Mouse (Mus musculus): Measurements from ENCODE around the gene Trim25.
A peak's percentile ranks its signal among the peaks of the same experiment; 100 is the strongest.
"Not testable (repeated sequence)": the region's sequence is repeated elsewhere in the genome, so short reads cannot be mapped to it uniquely, and the experiment has no call there.

The Trim25 gene

DNA sequence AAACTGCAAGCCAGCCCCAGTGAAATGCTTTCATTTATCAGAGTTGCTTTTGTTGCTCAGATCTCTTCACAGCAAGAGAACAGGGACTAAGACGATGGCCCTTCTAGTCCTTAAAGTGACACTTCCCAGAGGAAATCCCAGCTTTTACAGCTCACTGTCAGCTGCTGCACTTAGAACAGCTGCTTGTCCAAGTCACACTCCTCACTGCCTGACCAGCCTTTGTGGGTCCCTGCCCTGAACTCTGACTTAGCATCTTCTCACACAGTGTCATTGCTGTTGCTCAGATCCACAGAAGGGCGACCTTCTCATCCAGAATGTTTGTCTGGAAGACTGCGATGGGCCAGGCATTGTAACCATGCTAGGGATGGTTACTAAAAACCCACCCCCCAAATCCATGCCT lies 26.4 kb downstream of the Trim25 start:
- no peak for DNase-seq

DNA sequence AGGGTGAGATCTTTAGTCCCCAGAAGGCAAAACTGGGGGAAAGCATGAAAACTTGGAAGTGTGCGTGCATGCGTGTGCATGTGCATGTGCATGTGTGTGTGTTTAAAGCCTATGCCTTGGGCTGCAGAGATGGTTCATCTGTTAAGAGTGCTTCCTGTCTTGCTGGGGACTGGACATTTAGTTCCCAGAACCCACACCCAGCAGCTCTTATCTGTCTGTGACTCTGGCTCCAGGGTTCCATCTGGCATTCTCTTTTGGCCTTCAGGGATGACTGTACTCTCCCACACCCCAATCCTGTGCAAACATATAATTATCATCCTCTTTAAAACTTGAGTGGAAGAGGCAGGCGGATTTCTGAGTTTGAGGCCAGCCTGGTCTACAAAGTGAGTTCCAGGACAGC lies 26.9 kb downstream of the Trim25 start:
- DNase-seq, result no peak

DNA sequence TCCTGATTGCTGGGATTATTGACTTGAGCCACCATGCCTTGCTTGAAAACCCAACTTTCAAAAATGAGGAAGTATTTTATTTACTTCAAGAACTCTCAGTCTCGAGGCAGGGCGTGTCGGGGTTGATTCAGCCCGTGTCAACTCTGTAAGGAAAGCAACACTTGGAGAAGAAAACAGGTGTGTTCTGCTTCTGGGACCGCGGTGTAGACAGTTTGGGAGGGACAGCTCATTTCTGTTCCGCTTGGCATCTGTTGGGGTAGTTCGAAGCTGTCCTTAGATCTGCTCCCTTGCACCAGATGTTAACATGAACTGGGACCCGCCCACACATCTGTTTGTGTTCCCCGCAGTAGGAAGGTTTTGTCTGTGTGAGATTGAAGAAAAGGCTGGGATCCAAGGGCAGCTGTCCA lies 28.8 kb downstream of the Trim25 start:
- DNase-seq, result no peak

DNA sequence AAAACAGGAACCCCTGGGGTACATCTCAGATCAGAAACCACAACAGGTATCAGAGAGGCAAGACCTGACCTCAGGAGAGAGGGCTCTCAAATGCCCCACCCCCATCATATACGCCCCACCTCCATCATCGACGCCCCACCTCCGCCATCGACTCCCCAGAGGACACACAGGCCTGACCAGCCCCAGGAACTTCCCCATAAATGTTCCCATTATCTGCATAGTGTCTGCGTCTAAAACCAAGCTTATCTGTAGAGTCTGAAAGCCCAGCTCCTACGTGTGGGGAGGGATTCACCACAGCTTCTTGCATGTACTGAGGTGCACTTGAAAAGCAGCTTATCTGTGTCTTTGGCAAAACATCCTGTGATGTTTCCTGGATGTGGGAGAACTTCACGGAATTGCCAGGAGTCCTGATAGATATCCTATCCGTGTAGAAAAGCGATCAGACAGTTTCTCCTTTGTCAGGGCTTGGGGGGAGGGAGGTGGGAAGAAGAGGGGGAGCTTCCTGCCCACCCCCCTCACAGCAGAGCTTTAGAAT lies 29.8 kb downstream of the Trim25 start:
- DNase-seq, result no peak

DNA sequence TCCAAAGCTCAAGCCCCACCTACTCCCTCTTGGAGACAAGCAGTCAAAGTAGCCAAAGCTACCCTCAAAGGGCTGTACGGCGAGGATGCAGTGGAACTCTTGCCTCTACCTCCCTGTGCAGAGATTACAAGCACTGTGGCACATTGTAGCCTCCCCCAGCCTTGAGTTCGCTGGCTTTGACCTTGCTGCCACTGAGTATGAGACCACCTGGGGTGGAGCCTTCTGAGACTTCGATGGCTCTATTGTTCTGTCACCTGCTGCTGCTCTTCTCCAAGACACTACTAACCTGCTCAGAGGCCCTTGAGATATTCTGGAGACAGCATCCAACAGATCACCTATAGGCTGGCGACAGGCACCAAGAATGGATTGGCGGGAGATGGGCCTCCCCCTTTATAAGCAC lies 31.4 kb downstream of the Trim25 start:
- no peak for DNase-seq

DNA sequence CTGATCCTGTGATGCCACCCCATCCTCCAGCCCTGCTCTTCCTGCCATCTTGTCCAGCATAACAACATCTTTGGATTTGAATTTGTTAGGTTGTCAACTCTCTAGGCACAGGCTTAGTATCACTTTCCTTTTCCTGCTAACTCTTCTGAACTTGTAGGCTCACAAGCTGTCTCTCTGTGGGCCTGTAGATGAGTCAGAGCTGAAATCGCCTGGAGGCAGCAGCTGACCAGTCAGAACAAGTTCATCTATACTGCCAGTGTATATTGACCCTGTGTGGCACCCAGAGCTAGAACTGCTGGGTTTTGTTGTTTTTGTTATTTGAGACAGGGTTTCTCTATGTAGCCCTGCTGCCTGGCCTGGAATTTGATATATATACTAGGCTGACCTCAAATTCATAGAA lies 32.0 kb downstream of the Trim25 start:
- DNase-seq, result no peak

DNA sequence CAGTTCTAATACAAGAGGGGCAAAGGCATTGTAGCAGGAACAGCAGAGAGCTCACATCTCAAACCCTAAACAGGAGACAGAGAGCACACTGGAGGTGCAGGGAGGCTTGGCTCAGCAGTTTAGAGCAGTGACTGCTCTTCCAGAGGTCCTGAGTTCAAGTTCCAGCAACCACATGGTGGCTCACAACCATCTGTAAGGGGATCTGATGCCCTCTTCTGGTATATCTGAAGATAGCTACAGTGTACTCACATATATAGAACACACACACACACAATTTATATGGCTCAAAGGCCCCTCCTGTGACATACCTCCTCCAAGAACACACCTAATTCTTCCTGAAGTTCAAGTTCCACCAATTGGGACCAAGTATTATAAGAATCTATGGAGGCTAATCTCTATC lies 35.4 kb downstream of the Trim25 start:
- no peak for DNase-seq

DNA sequence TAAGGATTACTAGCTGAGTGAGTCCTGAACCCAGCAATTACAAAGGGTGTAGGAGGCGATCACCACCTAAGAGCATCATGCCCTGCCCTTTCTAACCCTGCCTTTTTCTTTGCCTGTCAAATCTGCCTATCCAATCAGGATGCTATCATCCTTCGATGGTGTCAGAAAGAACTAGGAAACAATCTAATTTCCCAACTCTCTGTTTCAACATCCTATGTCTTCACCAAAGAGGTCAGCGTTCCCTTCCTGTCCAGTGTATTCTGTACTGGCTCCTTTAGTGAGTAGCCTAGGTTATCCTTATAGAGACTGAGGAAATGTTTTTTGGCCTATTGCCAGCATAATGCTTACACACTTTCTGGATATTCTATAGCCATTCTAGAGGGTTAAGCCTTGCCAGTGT lies 36.4 kb downstream of the Trim25 start:
- no peak for DNase-seq

DNA sequence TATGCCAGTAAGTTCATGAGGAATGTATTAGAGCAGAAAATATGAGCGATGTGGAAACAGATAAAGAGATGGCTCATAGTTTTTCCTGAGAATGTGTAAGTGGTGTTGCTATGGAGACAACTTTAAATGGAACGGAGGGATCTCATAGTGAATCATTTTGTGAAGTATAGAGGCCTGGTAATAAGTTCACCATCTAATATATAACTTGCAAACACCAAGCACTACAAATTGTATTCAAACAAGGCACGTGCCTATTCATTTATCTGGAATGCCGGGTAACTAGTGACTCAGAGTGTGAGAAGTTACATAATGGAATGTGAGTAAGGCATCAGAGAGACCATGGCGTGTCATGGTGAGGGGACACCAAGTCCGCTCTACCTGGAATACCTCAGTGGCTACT lies 39.3 kb downstream of the Trim25 start:
- DNase-seq, result no peak

DNA sequence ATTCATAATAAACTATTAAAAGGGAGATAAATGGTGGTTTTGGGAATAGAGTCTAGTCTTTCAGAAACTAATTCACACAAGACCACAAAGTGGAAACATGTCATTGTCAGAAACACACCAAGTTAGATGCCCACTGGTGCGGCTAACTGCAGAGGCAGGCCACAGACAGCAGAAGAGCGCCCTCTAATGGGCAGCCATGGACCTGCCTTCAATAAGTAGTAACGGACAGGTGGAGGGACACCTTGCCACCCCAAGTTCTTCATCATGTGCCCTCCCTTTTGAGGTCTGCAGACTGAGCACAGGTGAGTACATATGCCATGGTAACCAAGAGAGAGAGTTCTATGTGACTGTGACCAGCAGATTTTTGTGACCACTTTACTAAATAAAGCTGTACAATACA lies 40.1 kb downstream of the Trim25 start:
- peak; percentile 38 to 47 for DNase-seq

DNA sequence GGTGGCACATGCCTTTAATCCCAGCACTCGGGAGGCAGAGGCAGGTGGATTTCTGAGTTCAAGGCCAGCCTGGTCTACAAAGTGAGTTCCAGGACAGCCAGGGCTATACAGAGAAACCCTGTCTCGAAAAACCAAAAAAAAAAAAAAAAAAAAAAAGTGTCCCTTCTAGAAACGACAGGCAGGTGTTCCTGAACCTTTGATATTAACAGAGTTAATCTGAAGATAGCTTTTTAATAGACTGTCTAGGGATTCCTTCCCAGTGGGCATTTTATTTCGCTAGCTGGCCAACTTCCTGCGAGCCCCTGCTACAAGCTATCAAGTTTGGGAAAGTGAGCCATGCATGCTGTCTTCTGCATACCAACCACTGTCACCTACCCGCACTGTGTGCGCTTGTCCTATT lies 41.9 kb downstream of the Trim25 start:
- not testable (repeated sequence) for DNase-seq

DNA sequence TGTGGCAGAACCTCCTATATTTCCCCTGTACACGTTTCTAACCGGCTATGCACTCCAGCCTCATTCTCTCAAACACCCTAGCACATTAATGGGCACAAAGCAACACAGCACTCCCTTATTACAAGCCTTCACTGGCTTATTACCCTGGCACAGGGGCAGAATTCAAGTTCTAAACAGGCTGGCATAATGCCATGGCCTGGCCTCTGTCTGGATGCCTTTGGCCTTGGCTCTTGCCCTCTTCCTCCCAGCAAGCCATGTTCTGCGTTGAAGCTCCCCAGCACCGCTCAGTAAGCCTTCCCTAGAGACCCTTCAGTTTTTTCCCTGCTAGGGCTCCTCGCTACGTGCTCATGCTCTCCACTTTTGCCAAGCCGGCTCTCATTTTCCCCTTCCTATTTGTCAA lies 43.9 kb downstream of the Trim25 start:
- DNase-seq, result peak in 1 of 2 experiments; percentile 10

DNA sequence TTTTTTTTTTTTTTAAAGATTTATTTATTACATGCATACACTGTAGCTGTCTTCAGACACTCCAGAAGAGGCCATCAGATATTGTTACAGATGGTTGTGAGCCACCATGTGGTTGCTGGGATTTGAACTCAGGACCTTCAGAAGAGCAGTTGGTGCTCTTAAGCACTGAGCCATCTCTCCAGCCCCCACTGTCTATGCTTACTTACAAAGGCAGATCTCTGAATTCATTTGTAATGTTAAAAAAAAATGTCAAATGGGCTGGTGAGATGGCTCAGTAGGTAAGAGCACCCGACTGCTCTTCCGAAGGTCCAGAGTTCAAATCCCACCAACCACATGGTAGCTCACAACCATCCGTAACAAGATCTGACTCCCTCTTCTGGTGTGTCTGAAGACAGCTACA lies 46.3 kb downstream of the Trim25 start:
- not testable (repeated sequence) for DNase-seq

DNA sequence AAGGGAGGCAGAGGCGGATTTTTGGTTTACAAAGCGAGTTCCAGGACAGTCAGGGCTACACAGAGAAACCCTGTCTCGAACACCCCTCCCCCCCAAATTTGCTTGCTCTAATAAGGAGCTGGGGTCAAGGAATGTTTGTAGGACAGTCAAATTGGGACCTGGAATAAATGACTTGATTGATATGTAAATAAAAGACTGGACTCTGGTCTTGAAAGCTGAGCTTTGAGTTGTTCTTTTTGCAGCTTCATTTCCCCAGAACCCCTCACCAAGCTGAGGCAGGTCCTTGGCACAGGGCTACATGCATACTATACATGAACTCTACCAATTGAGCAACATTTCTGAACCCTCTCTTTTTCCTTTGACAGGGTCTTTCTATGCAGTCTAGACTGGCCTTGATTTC lies 46.8 kb downstream of the Trim25 start:
- DNase-seq, result no peak

DNA sequence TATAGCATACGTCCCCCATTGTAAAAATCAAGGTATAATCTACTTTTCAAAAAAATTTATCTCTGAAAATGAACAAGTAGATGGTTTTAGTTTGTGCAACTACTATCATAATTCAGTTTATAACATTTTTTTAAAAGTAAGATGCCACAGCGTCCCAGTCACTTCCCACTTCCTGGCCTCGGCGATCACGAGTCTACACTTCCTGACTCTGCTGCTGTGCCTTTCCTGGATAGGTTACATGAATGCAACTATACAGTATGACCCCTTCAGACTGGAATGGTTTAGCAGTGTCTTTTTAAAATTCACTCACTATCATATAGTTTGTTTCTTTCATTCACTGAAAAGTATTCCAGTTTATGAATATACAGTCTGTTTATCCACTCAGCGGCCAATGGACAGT lies 52.6 kb downstream of the Trim25 start:
- DNase-seq, result no peak

DNA sequence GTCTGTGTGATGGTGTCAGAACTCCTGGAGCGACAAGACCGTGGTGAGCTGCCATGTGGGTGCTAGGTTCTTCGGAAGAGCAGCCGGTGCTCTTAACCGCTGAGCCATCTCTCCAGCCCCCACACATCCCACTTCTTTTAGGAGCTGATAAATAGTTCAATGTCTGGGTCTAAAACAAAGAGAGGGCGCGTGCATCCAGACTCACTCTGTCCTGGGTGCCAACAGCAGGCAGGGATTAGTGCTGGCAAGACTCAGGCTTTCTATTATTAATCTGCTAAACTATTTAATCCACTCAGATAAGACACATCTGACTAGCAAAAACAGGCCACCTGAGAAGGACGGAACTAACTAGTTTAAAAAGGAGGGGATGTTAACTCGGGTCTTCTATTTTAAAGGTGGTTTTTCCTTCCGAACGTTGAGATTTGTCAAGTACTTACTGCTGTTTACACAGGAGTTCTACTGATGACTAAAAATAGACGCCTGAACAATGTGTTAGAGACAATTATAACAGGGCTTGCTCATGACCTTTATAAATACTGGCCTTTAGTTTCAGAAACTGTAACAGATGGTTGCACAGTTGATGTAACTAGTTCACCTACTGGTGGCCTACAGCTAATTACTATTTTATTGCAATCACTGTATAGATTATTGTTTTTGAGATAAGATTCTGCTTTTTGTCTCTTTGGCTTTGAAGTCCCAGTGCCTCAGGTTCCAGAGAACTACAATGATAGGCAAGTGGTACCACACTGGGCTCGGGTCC lies 56.9 kb downstream of the Trim25 start:
- no peak for DNase-seq

DNA sequence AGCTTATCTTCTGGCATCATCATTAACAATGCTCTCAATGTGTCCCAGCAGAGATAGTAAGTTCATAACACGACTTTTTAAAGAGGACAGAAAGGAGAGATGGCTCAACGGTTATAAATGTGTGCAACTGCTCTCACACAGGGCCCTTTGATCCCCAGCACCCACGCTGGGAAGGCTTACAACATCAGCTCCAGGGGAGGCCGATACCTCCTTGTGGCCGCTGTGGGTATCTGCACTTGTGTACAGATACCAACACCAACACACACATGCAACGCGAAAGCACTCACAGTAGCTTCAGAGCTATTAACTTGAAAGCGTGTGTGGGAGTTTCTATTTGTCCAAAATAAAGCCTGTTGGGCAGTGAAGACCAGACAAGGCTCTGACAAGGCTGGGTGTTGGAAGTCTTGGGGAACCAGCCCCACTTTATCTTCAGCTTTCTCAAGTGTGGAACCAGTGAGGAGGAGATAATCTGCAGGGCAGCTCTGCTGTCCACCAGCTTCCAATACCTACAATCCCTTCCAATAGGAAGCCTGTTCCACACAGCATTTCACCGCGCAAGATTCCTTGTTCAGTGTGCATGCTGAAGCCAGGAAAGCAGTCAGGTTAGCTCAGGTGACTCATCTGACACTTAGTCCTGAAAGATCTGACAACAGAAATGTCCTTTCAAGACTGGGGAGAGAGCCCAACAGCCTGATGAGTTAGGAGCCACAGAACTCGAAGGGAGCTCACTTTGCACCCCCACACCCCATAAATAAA lies 59.5 kb downstream of the Trim25 start:
- DNase-seq, result peak in 1 of 2 experiments; percentile 27

DNA sequence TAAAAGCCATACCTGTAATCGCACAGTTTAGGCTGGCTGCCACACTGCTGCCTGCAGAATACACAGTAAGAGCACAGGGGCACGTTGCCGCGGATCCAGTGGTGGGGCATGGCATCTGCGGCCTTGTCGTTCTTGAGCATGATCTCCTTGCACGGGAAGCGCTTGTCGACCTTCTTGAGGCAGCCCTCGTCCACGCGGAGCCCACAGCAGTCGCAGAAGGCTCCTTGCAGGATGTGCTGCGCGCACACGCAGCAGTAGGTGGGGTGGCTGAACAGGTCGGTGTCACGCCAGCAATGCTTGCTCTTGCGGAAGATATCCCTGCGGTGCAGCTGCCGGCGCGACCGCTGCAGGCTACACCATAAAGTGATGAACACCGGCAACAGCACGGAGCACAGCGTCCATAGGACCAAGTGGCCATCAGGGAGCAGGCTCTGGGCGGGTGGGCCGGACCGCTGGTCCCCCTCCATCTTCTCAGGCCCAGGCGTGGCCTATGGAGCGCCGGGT lies 60.8 kb downstream of the Trim25 start:
- peak in 1 of 2 experiments; percentile 52 for DNase-seq

DNA sequence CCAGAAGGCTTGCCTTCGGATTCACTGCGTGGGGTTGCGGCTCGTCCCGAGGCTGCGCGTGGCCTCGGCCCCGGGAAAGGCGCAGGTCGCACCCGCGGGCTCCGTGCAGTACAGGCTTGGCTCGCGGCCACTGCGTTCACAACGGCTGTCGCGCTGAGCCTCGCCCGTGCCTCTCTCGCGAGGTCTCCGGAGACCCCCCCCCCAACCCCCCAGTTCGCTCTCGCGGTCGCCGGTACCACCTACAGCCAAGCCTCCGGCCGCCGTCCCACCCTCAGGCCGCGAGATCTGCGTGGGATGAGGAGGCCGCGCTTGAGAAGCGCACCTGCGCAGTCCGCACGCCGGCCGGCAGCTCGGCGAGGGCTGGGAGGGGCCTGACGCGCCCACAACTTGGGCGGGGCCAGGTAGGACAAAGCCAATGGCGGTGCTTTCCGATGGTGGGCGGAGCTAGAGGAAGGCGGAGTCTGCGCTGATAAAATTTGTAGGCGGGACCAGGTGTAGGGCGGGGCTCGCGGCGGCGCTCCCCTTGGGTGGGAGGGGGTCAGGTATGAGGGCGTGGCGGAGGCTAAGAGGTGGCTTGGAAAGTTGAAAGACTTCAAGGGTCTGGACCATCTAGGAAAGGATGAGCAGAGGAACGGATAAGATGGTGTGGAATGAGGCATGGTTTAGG lies 61.4 kb downstream of the Trim25 start:
- DNase-seq, result peak; percentile 94 to 96

DNA sequence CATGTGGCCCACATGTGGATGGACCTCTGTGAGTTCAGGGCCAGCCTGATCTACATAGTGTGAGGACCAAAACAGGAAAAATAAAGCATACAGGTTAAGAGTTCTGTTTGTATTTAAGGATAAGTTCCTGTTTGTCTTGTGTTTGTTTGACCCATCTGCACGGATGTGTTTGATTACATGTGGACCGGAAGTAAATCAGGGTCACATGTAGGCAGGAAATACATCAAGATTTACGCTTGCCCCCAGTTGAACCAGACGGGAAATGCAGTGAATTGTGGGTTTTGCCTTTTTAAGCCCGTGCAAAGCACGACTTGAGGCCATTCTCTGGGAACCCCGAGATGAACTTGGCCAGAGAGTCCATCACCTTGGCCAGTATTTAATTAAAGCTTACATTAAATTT lies 62.2 kb downstream of the Trim25 start:
- no peak for DNase-seq

DNA sequence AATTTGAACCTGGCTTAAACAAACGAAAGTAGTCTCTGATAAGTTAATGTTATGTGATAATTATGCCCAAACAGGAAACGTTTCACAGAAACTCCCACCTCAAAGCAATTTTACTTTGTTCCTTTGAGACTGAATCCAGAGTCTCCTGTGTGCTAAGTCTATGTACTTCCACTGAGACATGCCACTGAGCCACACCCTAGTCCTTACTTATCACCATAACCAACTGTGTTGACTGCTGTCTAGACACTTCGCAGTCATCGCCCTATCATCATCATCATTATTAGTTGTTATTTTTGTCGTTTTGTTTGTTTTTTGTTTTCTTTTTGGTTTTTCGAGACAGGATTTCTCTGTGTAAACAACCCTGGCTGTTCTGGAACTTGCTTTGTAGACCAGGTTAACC lies 65.1 kb downstream of the Trim25 start:
- no peak for DNase-seq

DNA sequence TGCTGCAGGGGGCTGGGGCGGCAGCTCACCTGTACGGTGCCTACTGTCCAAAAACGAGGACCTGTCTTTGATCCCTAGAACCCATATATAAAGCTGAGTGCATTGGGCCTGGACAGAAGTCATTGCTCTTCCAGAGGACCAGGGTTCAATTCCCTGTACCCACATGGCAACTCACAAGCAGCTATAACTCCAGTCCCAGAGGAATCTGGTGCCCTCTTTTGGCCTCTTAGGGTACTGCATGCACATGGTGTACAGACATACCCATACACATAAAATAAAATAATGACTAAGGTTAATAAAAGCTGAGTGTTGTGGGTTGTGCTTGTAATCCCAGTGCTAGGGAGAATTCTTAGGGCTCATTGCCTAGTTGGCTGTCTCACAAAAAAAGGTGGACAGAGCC lies 66.1 kb downstream of the Trim25 start:
- no peak for DNase-seq

DNA sequence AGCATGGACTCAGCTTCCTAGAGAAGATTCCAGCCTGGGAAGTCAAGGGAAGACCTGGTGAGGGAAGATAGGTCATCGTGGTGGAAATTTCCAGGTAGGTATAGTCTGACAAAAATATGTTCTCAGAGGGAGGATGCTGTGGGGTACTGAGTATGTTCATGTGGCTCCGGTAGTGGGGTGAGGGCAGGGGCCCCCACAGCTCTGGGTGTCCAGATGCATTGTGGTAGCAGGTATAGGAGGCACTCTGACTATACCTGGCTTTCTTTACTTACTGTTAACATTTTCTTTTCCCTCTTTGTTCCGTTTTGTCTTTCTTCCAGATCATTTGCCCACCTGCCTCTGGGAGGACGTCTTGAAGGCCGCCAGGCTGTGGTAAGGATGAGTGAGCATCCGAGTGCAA lies 67.0 kb downstream of the Trim25 start:
- DNase-seq, result no peak
